Mouse (Mus musculus): ENCODE measurements at regions not wholly inside any gene's neighbourhood (a gene's known extent, or its start where the extent isn't known, plus 50 kb on each side); places are given as distances from the start of the nearest gene placed in this dataset.

DNA sequence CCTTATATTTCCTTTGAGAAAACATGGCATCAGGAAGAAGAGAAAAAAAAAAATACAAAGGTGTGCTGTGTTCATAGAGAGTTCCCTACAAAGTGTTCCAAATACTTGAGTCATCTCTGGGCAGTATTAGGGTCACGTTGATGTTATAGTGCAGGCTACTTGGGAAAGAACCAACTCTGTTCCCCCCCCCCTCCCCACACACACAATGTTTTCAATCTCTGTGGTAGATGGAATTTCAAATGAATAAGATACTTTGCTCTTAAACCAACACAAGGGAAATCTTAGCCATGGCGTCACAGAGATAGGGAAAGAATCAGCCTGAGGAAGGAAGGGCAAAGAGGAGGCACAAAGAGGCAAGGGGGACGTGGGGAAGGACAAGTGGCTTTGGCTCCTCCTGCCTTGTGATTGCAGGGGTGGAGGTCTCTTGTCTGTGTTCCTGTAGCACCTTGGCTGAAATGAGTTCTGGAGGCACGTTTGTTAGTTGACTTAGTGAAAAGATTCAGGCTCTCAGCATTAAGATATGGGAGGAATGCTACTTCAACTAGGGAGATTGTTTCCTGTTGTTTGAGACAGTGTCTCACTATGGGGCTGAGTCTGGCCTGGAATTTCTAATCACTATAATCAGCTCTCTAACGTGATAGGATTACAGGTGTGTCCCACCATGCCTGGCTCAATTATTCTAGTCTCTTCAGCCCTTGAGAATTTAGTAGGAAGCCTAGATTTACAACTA, 139.7 kb downstream of the Btg1 start:
- Histone ChIP-seq H3K4me3 (no peak overlapping the region), H3K27ac (no peak overlapping the region), H3K4me2 (no peak overlapping the region), H3K36me3 (replicated peaks) (no peaks in the 10 kb centered on the region), H3K9me3 (no peaks in the 10 kb centered on the region), H3K27me3 (replicated peaks) (no peaks in the 10 kb centered on the region), H3K9ac (no peak overlapping the region), H3K4me1 (peaks cover 12% of the 10 kb centered on the region)
- WGBS, result 35% methylated on average over 5 of the region's 5 CpGs
- no peak for ATAC-seq (replicated peaks)

DNA sequence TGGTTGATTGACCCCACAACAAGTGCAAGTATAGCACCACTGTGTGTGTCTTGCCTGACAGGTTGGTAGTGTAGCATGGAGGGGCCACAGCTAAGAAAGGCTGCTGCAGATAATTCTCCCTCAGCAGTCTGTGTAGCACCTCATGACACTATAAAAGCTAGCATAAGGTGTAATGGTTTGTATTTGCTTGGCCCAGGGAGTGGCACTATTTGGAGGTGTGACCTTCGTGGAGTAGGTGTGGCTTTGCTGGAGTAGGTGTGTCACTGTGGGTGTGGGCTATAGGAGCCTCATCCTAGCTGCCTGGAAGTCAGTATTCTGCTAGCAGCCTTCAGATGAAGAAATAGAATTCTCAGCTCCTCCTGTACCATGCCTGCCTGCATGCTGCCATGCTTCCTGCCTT, 140.5 kb downstream of the Btg1 start:
- ATAC-seq (replicated peaks), result no peak
- Histone ChIP-seq H3K9ac (no peak overlapping the region), H3K9me3 (no peaks in the 10 kb centered on the region), H3K27ac (no peak overlapping the region), H3K27me3 (replicated peaks) (no peaks in the 10 kb centered on the region), H3K36me3 (replicated peaks) (no peaks in the 10 kb centered on the region), H3K4me2 (no peak overlapping the region), H3K4me1 (peaks cover 6% of the 10 kb centered on the region; the same call in 1 of the 2 replicates), H3K4me3 (no peak overlapping the region)
- WGBS, result 88% methylated on average over 1 of the region's 1 CpGs

DNA sequence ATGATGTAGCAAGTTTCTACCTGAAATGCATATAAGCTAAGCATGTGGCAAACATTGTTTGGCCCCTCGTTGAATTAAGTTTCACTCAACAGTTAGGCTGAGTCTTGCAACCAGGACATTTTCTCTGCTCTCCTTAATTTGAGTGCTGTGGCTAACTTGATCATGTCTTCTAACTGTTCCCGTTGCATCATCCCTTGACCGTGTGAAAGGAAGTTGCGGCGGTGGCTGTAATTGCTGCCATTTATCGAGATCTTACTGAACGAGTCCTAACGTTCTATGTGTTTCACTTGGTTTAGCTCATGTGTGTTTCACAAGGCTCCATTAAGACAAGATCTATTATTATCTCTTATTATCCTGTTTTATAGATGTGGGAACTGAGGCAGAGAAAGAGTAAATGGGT, 144.8 kb downstream of the Btg1 start:
- H3K4me3 ChIP-seq, result no peak overlapping the region
- 93% methylated on average over 8 of the region's 8 CpGs for WGBS
- H3K27ac ChIP-seq, result no peak overlapping the region
- no peaks in the 10 kb centered on the region for H3K27me3 ChIP-seq (replicated peaks)
- no peak overlapping the region for H3K4me2 ChIP-seq
- H3K36me3 ChIP-seq (replicated peaks), result no peaks in the 10 kb centered on the region
- no peaks in the 10 kb centered on the region for H3K9me3 ChIP-seq
- ATAC-seq (replicated peaks), result no peak
- no peaks in the 10 kb centered on the region for H3K4me1 ChIP-seq
- no peak overlapping the region for H3K9ac ChIP-seq

GRCm38 (mm10) chr10:96765626-96766025, 148.8 kb downstream of the Btg1 start:
- H3K27ac ChIP-seq, result no peak overlapping the region
- no peaks in the 10 kb centered on the region for H3K4me1 ChIP-seq
- H3K9me3 ChIP-seq, result no peaks in the 10 kb centered on the region
- no peak overlapping the region for H3K4me3 ChIP-seq
- H3K27me3 ChIP-seq (replicated peaks), result no peaks in the 10 kb centered on the region
- ATAC-seq (replicated peaks), result no peak
- H3K36me3 ChIP-seq (replicated peaks), result no peaks in the 10 kb centered on the region
- 92% methylated on average over 5 of the region's 5 CpGs for WGBS
- no peak overlapping the region for H3K4me2 ChIP-seq
- no peak overlapping the region for H3K9ac ChIP-seq

- Histone ChIP-seq H3K27ac (no peak overlapping the region), H3K9ac (no peak overlapping the region), H3K36me3 (replicated peaks) (no peaks in the 10 kb centered on the region), H3K9me3 (no peaks in the 10 kb centered on the region), H3K27me3 (replicated peaks) (no peaks in the 10 kb centered on the region), H3K4me2 (no peak overlapping the region), H3K4me3 (no peak overlapping the region), H3K4me1 (no peaks in the 10 kb centered on the region)
- no peak for ATAC-seq (replicated peaks)
- 80% methylated on average over 1 of the region's 1 CpGs for WGBS
These were observed 161.4 kb downstream of the Btg1 start for GRCm38 (mm10) chr10:96778220-96778619.

DNA sequence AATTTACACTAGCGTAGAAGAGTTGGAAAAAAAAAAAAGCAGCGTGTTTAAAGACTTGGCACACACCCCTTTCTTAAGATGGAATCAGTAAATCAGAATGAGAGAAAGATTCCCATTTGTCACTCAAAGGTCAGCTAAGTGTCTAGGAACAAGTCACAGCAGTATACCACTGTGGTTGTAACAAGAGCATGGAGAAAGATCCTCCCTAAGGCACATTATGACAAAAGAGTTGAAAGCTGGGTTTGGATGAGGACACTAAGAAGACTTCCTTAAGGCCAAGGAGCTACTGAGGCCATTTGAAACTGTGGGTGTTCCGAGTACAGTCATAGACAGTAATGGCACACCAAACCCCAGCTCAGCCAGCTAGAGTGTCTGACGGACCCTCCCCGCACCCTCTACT, 167.2 kb downstream of the Btg1 start:
- Histone ChIP-seq H3K9me3 (no peaks in the 10 kb centered on the region), H3K4me2 (no peak overlapping the region), H3K27me3 (replicated peaks) (no peaks in the 10 kb centered on the region), H3K27ac (no peak overlapping the region), H3K4me3 (no peak overlapping the region), H3K36me3 (replicated peaks) (no peaks in the 10 kb centered on the region), H3K4me1 (no peaks in the 10 kb centered on the region), H3K9ac (no peak overlapping the region)
- no peak for ATAC-seq (replicated peaks)
- 94% methylated on average over 5 of the region's 5 CpGs for WGBS

DNA sequence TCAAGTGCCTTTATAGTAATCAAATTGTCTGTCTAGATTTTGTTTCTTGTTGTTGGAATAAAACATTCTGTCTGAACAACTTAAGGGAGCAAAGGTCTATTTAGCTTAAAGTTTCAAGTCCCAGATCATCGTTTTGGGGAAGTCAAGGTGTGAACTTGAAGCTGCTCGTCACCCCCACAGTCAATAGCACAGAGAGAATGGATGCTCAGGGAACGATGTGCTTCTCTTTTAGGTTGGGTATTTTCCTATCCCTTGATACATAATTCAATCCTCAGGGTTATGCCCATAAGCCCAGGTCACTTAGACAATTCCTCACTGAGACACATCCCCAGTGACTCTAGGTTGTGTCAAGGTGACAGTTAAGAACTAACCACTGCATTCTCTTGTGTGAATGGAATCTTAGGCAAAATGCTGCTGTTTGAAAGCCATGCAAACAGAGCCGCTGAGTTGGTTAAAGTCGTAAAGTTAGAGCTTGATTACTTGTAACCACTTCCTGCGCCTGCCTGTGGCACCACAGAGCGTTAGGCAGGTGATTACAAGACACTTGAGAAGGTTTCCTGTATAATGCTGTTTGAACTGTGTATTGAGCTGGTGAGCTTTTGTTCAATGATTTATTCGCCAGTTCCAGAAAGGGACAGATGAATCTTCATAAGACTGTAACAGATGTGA, 170.2 kb downstream of the Btg1 start:
- no peaks in the 10 kb centered on the region for H3K4me1 ChIP-seq
- no peaks in the 10 kb centered on the region for H3K9me3 ChIP-seq
- H3K4me2 ChIP-seq, result no peak overlapping the region
- no peak overlapping the region for H3K4me3 ChIP-seq
- H3K27me3 ChIP-seq (replicated peaks), result no peaks in the 10 kb centered on the region
- H3K36me3 ChIP-seq (replicated peaks), result no peaks in the 10 kb centered on the region
- 78% methylated on average over 8 of the region's 8 CpGs for WGBS
- no peak for ATAC-seq (replicated peaks)
- H3K9ac ChIP-seq, result no peak overlapping the region
- H3K27ac ChIP-seq, result no peak overlapping the region

DNA sequence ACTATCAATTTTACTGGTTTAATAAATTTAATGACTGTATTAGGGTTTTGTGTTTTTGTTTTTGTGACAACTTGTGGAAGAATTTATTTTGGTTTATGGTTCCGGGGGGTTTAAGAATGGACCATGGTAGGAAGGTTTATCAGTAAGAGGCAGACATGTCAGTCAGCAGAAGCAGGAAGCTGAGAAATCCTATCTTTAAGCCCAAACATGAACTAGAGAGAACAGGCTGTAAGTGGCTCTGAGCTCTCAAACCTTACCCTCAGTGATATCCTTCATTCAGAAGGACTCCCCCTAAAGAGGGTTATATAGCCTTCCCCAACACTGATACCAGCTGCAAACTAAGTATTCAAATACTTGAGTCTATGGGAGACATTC, 170.8 kb downstream of the Btg1 start:
- no peak for ATAC-seq (replicated peaks)

DNA sequence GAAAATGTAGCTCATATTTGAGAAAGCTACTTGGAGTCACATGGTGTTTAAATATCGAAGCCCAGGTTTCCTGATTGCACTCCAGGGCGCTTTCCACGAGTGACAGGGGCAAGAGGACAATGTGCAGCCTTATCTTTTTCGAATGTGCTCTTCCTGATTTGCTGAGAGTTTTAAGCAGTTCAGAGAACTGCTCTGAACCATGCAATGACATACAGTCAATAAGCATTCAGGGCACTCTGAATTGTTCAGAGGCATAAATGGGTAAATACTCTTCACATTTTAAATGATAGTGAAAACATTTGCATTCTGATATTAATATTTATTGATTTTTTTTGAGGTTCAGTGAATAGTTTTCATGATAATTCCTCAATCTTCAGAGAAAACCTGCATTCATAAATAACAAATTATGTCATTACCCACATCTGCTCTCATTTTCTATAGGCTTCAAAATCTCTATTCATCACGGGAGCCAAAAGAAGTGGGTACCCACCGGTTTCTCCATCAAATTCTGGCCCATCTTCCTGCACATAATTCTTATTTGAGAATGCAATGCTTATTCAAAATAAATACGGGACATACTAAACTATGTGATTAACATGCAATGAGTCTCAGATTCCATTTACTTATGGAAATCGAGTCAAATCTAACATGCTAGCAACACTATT, 171.7 kb downstream of the Btg1 start:
- no peaks in the 10 kb centered on the region for H3K4me1 ChIP-seq
- no peak for ATAC-seq (replicated peaks)
- H3K9me3 ChIP-seq, result no peaks in the 10 kb centered on the region
- no peaks in the 10 kb centered on the region for H3K36me3 ChIP-seq (replicated peaks)
- WGBS, result 58% methylated on average over 8 of the region's 8 CpGs
- no peak overlapping the region for H3K9ac ChIP-seq
- no peak overlapping the region for H3K4me2 ChIP-seq
- no peak overlapping the region for H3K27ac ChIP-seq
- no peak overlapping the region for H3K4me3 ChIP-seq
- no peaks in the 10 kb centered on the region for H3K27me3 ChIP-seq (replicated peaks)

More for the DNA sequence above, 170.8 kb downstream of the Btg1 start:
- 90% methylated on average over 1 of the region's 1 CpGs for WGBS
- H3K4me2 ChIP-seq, result no peak overlapping the region
- no peaks in the 10 kb centered on the region for H3K4me1 ChIP-seq
- H3K36me3 ChIP-seq (replicated peaks), result no peaks in the 10 kb centered on the region
- H3K4me3 ChIP-seq, result no peak overlapping the region
- no peaks in the 10 kb centered on the region for H3K27me3 ChIP-seq (replicated peaks)
- no peak overlapping the region for H3K27ac ChIP-seq
- no peak overlapping the region for H3K9ac ChIP-seq
- no peaks in the 10 kb centered on the region for H3K9me3 ChIP-seq

DNA sequence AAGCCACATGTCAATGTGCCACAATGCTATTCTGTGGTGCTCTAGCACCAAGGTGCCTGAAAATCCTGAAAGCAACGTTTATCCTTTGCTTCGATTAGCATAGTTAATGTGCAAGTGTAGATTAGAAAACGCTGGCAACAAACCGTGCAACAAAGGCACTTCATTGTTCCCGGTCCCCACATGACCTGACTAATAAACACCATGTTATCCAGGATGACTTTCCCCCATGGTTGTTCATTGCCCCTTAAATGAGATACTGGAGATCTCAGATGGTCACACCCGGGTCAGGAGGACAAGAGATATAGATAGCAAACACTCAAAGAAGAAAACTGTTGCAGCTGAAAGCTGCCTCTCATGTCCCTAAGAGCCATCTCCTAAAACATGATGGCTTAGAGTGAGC, 180.3 kb downstream of the Btg1 start:
- Histone ChIP-seq H3K4me3 (no peak overlapping the region), H3K27me3 (replicated peaks) (no peaks in the 10 kb centered on the region), H3K4me2 (no peak overlapping the region), H3K36me3 (replicated peaks) (no peaks in the 10 kb centered on the region), H3K27ac (no peak overlapping the region), H3K4me1 (no peaks in the 10 kb centered on the region), H3K9me3 (no peaks in the 10 kb centered on the region), H3K9ac (no peak overlapping the region)
- ATAC-seq (replicated peaks), result no peak
- 81% methylated on average over 6 of the region's 6 CpGs for WGBS

- H3K27me3 ChIP-seq (replicated peaks), result no peaks in the 10 kb centered on the region
- no peak overlapping the region for H3K4me3 ChIP-seq
- H3K4me1 ChIP-seq, result no peaks in the 10 kb centered on the region
- H3K27ac ChIP-seq, result no peak overlapping the region
- H3K36me3 ChIP-seq (replicated peaks), result no peaks in the 10 kb centered on the region
- ATAC-seq (replicated peaks), result no peak
- H3K9ac ChIP-seq, result no peak overlapping the region
- no peaks in the 10 kb centered on the region for H3K9me3 ChIP-seq
- H3K4me2 ChIP-seq, result no peak overlapping the region
- WGBS, result 87% methylated on average over 3 of the region's 3 CpGs
These were observed 184.0 kb downstream of the Btg1 start for GRCm38 (mm10) chr10:96800801-96801200.

- Histone ChIP-seq H3K4me1 (no peaks in the 10 kb centered on the region), H3K27ac (no peak overlapping the region), H3K9ac (no peak overlapping the region), H3K4me2 (no peak overlapping the region), H3K36me3 (replicated peaks) (no peaks in the 10 kb centered on the region), H3K9me3 (no peaks in the 10 kb centered on the region), H3K27me3 (replicated peaks) (no peaks in the 10 kb centered on the region), H3K4me3 (no peak overlapping the region)
- WGBS, result 38% methylated on average over 7 of the region's 7 CpGs
- ATAC-seq (replicated peaks), result no peak
These were observed 187.4 kb downstream of the Btg1 start for GRCm38 (mm10) chr10:96804030-96804784.

All from midbrain, embryonic 15.5 days (tissue).